Mouse (Mus musculus) layer of hippocampus, adult 18-20 months (tissue): ENCODE results near the gene Vmn1r237. TPM values are rescaled to one million over a fixed set of nuclear protein-coding genes. Genes with fewer than 3 reads are reported as not detected.

Experiments used
- DNase-seq, 2 experiments: peaks; one replicate each; pipeline ENCODE4 v3.0.0; 2022; ENCODE audit warnings: low spot score in 2 of 2
- long read RNA-seq: library from polyadenylated mRNA; stranded (forward); transcript quantifications from one replicate; pipeline ENCODE4 v2.0.0, GENCODE M21; 2021
- microRNA-seq, 2 experiments: library from miRNA; unstranded; fragments of <30 nt; microRNA quantifications; one replicate each; pipeline ENCODE4 v1.2.0; 2021
- total RNA-seq, 2 experiments: library from RNA; stranded (reverse); gene quantifications; 2 replicates each; pipeline ENCODE4 v1.2.3; 2021

Vmn1r237 gene
- not detected for total RNA-seq
- long read RNA-seq: 0 reads

- no peak for DNase-seq
Measured at GRCm38 (mm10) chr17:21311565-21311964, at the start of gene Vmn1r237. Vmn1r237 (plus strand) TSS chr17:21311865.

GRCm38 (mm10) chr17:21272103-21272502 lies 39.6 kb upstream of the Vmn1r237 start:
- peak; percentile 13 to 82 for DNase-seq

GRCm38 (mm10) chr17:21282642-21283041 lies 29.0 kb upstream of the Vmn1r237 start, which contains the start of gene Vmn1r236:
Vmn1r236 (plus strand) TSS chr17:21282942.
- no peak for DNase-seq

- DNase-seq: no peak
Measured at GRCm38 (mm10) chr17:21284395-21284794, 27.3 kb upstream of the Vmn1r237 start.

GRCm38 (mm10) chr17:21289695-21290094 lies 22.0 kb upstream of the Vmn1r237 start:
- DNase-seq: no peak

Small RNA genes lying within 50 kb of the gene (microRNA-seq; reads per million reads assigned to microRNA genes)
- 0 reads per million in 2 experiments for gene Gm26384

Other genes starting within 250 kb of the Vmn1r237 start
- gene Vmn1r234, start 85.8 kb upstream of the Vmn1r237 start, total RNA-seq: not detected
- gene Vmn1r235, start 55.5 kb upstream of the Vmn1r237 start, total RNA-seq: not detected
- not detected for gene Vmn1r236, start 28.9 kb upstream of the Vmn1r237 start, total RNA-seq
- 1 to 10 TPM; 1.5 TPM for gene Zfp677, start 71.9 kb downstream of the Vmn1r237 start, total RNA-seq
- gene Zfp54, start 111.4 kb downstream of the Vmn1r237 start, total RNA-seq: 1 to 10 TPM in 1 of 2 experiments, under 1 TPM in 1; 0.84 to 1.5 TPM
- gene Zfp51, start 138.5 kb downstream of the Vmn1r237 start, total RNA-seq: 1 to 10 TPM; 3.6 to 3.8 TPM
- gene Zfp53, start 177.1 kb downstream of the Vmn1r237 start, total RNA-seq: 1 to 10 TPM; 4.6 to 4.8 TPM
- gene Zfp52, start 223.7 kb downstream of the Vmn1r237 start, total RNA-seq: 1 to 10 TPM; 8.0 TPM